Mouse (Mus musculus) forebrain, embryonic 14.5 days (tissue): ENCODE data around the gene Treh. TPM values are rescaled to one million over a fixed set of nuclear protein-coding genes. Genes with fewer than 3 reads are reported as not detected.

Source experiments
- ATAC-seq: fragments of 200-750 bp; cut with Nextera tagmentation; 2 replicates; pipeline ENCODE4 v1.8.0; 2017; ENCODE audit warnings: mild to moderate bottlenecking, moderate library complexity
- DNase-seq: peaks from one replicate; pipeline ENCODE4 v3.0.0-alpha.2; 2015; ENCODE audit warnings: low spot score
- H3K27ac ChIP-seq: fragments of 300-500 bp; sonication (generic); 2 replicates; pipeline ENCODE4 v1.5.1; 2014; ENCODE audit warnings: low read depth, mild to moderate bottlenecking, control low read depth, low read length, moderate library complexity
- H3K27me3 ChIP-seq: fragments of 300-500 bp; sonication (generic); replicated peaks from 2 replicates; pipeline ENCODE4 v1.6.1; 2014; ENCODE audit warnings: low read length, control low read depth, mixed read lengths; ENCODE audit not compliant: control insufficient read depth, insufficient read depth
- H3K36me3 ChIP-seq: fragments of 300-500 bp; sonication (generic); 2 replicates; pipeline ENCODE4 v1.6.1; 2014; ENCODE audit warnings: low read length, control low read depth; ENCODE audit not compliant: control insufficient read depth, insufficient read depth
- H3K4me1 ChIP-seq: fragments of 300-500 bp; sonication (generic); 2 replicates; pipeline ENCODE4 v1.6.1; 2014; ENCODE audit warnings: antibody characterized with exemption, low read length, control low read depth; ENCODE audit not compliant: control insufficient read depth, insufficient read depth
- H3K4me2 ChIP-seq: fragments of 300-500 bp; sonication (generic); 2 replicates; pipeline ENCODE4 v1.6.1; 2014; ENCODE audit warnings: mild to moderate bottlenecking, control low read depth, low read length
- H3K4me3 ChIP-seq: fragments of 300-500 bp; sonication (generic); 2 replicates; pipeline ENCODE4 v1.5.1; 2014; ENCODE audit warnings: low read depth, low read length, control low read depth
- H3K9ac ChIP-seq: fragments of 300-500 bp; sonication (generic); 2 replicates; pipeline ENCODE4 v1.6.1; 2014; ENCODE audit warnings: mild to moderate bottlenecking, low read length, control low read depth, moderate library complexity
- H3K9me3 ChIP-seq: fragments of 300-500 bp; sonication (generic); replicated peaks from 2 replicates; pipeline ENCODE4 v1.6.1; 2016; ENCODE audit warnings: low read length, control low read depth, mixed read lengths; ENCODE audit not compliant: control insufficient read depth
- WGBS: fragments of 180-500 bp; shearing (Covaris S2); extraction: QIAGEN DNeasy Blood & Tissue Kit; methylation state at CpG from one replicate; pipeline ENCODE4 v1.1.7; 2014; 5-methylcytosine and 5-hydroxymethylcytosine counted together
- polyA plus RNA-seq: library from polyadenylated mRNA; unstranded; fragments of >200 nt; fragmentation: Nextera tagmentation; extraction: Ambion mirVana; gene quantifications from 2 replicates; pipeline ENCODE4 v1.2.1, GENCODE M21; 2014

Treh gene
- polyA plus RNA-seq, 1 experiment from 2014 or later = not detected

- DNase-seq = no peak
- no peak for ATAC-seq
- no peak overlapping the region for H3K9ac ChIP-seq
- peaks cover 20% of the 10 kb centered on the region for H3K4me1 ChIP-seq
- no peak overlapping the region for H3K4me2 ChIP-seq
- H3K9me3 ChIP-seq = no peaks in the 10 kb centered on the region
- no peak overlapping the region for H3K27ac ChIP-seq
- no peak overlapping the region for H3K4me3 ChIP-seq
- H3K36me3 ChIP-seq = peaks cover 46% of the 10 kb centered on the region
- no peaks in the 10 kb centered on the region for H3K27me3 ChIP-seq
- 90% methylated on average over 6 of the region's 6 CpGs for WGBS
These were observed 44.2 kb downstream of the Treh start for GRCm38 (mm10) chr9:44716997-44717821.

GRCm38 (mm10) chr9:44717822-44718242 lies 44.8 kb downstream of the Treh start:
- H3K27me3 ChIP-seq = no peaks in the 10 kb centered on the region
- H3K27ac ChIP-seq = no peak overlapping the region
- 80% methylated on average over 10 of the region's 10 CpGs for WGBS
- ATAC-seq = no peak
- H3K4me2 ChIP-seq = no peak overlapping the region
- no peak overlapping the region for H3K9ac ChIP-seq
- DNase-seq = peak; percentile 49
- peaks cover 20% of the 10 kb centered on the region for H3K4me1 ChIP-seq
- H3K36me3 ChIP-seq = peaks cover 40% of the 10 kb centered on the region
- no peaks in the 10 kb centered on the region for H3K9me3 ChIP-seq
- no peak overlapping the region for H3K4me3 ChIP-seq

- Histone ChIP-seq H3K27ac (0 out of 2 replicates have a peak overlapping the region, but pooled peaks have one; percentile 9), H3K36me3 (peaks cover 32% of the 10 kb centered on the region), H3K27me3 (no peaks in the 10 kb centered on the region), H3K4me1 (peaks cover 27% of the 10 kb centered on the region), H3K4me2 (peak overlapping the region; percentile 72), H3K4me3 (0 out of 2 replicates have a peak overlapping the region, but pooled peaks have one; percentile 81), H3K9me3 (no peaks in the 10 kb centered on the region), H3K9ac (peak overlapping the region; percentile 46; the same call in 1 of the 2 replicates)
- 69% methylated on average over 12 of the region's 12 CpGs for WGBS
- peak; percentile 34 for DNase-seq
- no peak for ATAC-seq
These were observed 46.1 kb downstream of the Treh start for GRCm38 (mm10) chr9:44718937-44719631.

GRCm38 (mm10) chr9:44719632-44720357 lies 46.8 kb downstream of the Treh start:
- Histone ChIP-seq H3K27ac (peak overlapping the region; percentile 84; the same call in 1 of the 2 replicates), H3K27me3 (no peaks in the 10 kb centered on the region), H3K4me3 (peak overlapping the region; percentile 81), H3K4me2 (peak overlapping the region; percentile 72), H3K9me3 (no peaks in the 10 kb centered on the region), H3K36me3 (peaks cover 27% of the 10 kb centered on the region), H3K9ac (peak overlapping the region; percentile 93), H3K4me1 (peaks cover 32% of the 10 kb centered on the region)
- 49% methylated on average over 8 of the region's 8 CpGs for WGBS
- ATAC-seq (peak; percentile 17; the same call in 1 of the 2 replicates), DNase-seq (peak; percentile 55)

GRCm38 (mm10) chr9:44720358-44721153 lies 47.5 kb downstream of the Treh start:
- peak overlapping the region; percentile 93 for H3K9ac ChIP-seq
- H3K36me3 ChIP-seq = peaks cover 19% of the 10 kb centered on the region
- peak; percentile 40 for DNase-seq
- peak overlapping the region; percentile 84 for H3K27ac ChIP-seq
- no peaks in the 10 kb centered on the region for H3K27me3 ChIP-seq
- H3K9me3 ChIP-seq = no peaks in the 10 kb centered on the region
- peaks cover 38% of the 10 kb centered on the region for H3K4me1 ChIP-seq
- WGBS = 14% methylated on average over 9 of the region's 9 CpGs
- peak overlapping the region; percentile 81 for H3K4me3 ChIP-seq
- ATAC-seq = peak; percentile 52
- H3K4me2 ChIP-seq = peak overlapping the region; percentile 72

- H3K27ac ChIP-seq = peak overlapping the region; percentile 84
- peak; percentile 86 for ATAC-seq
These were observed 48.3 kb downstream of the Treh start for GRCm38 (mm10) chr9:44721154-44721876.

GRCm38 (mm10) chr9:44721877-44722186 lies 48.8 kb downstream of the Treh start:
- Histone ChIP-seq H3K4me3 (no peak overlapping the region), H3K4me1 (peaks cover 47% of the 10 kb centered on the region), H3K4me2 (peak overlapping the region; percentile 72), H3K9me3 (no peaks in the 10 kb centered on the region), H3K27ac (no peak overlapping the region), H3K9ac (no peak overlapping the region), H3K27me3 (no peaks in the 10 kb centered on the region), H3K36me3 (peaks cover 8% of the 10 kb centered on the region; the same call in 1 of the 2 replicates)
- 91% methylated on average over 3 of the region's 3 CpGs for WGBS
- no peak for DNase-seq
- no peak for ATAC-seq

More at GRCm38 (mm10) chr9:44721154-44721876, 48.3 kb downstream of the Treh start:
- 1% methylated on average over 39 of the region's 40 CpGs for WGBS
- Histone ChIP-seq H3K27me3 (no peaks in the 10 kb centered on the region), H3K9me3 (no peaks in the 10 kb centered on the region), H3K9ac (peak overlapping the region; percentile 93), H3K4me3 (peak overlapping the region; percentile 81), H3K4me1 (peaks cover 43% of the 10 kb centered on the region), H3K4me2 (peak overlapping the region; percentile 72), H3K36me3 (peaks cover 11% of the 10 kb centered on the region)
- peak; percentile 90 for DNase-seq
